In the genomic region with DNA sequence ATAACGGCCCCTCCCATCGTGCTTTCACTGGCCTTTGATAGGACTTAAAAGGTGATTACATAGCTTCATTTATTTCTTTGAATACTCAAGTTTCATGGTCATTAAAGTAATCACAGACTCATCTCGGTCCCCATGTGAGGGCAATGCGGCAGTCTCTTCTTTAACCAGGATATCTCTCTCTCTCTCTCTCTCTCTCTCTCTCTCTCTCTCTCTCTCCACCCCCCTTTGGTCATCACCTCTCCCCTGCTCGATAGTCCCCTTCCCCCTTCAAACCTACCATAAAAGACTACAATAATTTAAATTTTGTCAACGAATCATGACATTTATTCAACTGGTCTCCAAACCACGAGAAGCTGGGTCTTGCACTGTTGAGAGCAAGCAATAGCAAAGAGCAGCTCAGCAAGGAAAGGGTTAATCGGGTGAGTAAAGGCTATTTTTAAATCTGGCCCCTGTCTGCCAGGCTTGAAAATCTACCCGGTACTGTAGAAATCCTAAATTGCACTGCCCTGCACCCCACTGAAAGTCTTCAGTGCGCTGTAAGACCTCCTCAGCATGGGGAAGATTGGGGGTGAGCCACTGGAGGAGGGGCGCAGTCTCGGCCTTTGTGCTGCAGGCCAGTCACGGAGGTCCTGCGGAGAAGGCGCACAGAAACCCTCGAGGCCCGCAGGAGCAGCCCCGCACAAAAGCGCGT, we compare ENCODE assay signal across 9 mouse cellular contexts. TPM values are rescaled to one million over a fixed set of nuclear protein-coding genes. Genes with fewer than 3 reads are reported as not detected.
DNase-seq lines count a peak whose midpoint lies in the region; ATAC-seq and TF ChIP-seq lines count a peak whose summit lies in the region.
"Had no signal": no experiment of that assay in that cellular context is flagged by ENCODE, and none has a peak within 500 bp of the region (broad histone marks: within the 10 kb centered on the region; RNA-seq: fewer than 3 reads in every experiment).

No protein-coding gene starts in this region.

- H3K36me3 ChIP-seq in heart, embryonic 11.5 days (ENCODE audit: control insufficient read depth, insufficient read depth, low read length), result no peaks in the 10 kb centered on the region
- no peaks in the 10 kb centered on the region for H3K36me3 ChIP-seq in hindbrain, embryonic 13.5 days
- no peaks in the 10 kb centered on the region for H3K36me3 ChIP-seq in midbrain, postnatal 0 days (ENCODE audit: insufficient read depth, low read length)
- H3K36me3 ChIP-seq: G1E had no signal

- peak overlapping the region; percentile 79 for H3K4me2 ChIP-seq in heart, embryonic 11.5 days
- H3K4me2 ChIP-seq in hindbrain, embryonic 13.5 days, result peak overlapping the region; percentile 62
- peak overlapping the region; percentile 57 for H3K4me2 ChIP-seq in midbrain, postnatal 0 days (ENCODE audit: low read depth, low read length, poor library complexity, severe bottlenecking)

- TF ChIP-seq CTCF in midbrain, postnatal 0 days (IDR thresholded peaks at IDR 0.05), result no peak

- no peak overlapping the region for H3K27ac ChIP-seq in heart, embryonic 11.5 days (ENCODE audit: low read depth, low read length)
- peak overlapping the region; percentile 48; the same call in 1 of the 2 replicates for H3K27ac ChIP-seq in hindbrain, embryonic 13.5 days
- no peak overlapping the region for H3K27ac ChIP-seq in midbrain, postnatal 0 days (ENCODE audit: low read depth, low read length)

- H3K27me3 ChIP-seq in heart, embryonic 11.5 days (ENCODE audit: control insufficient read depth, insufficient read depth, low read length), result 0 out of 2 replicates have a peak, but pooled peaks cover 2% of the 10 kb centered on the region
- 0 out of 2 replicates have a peak, but pooled peaks cover 2% of the 10 kb centered on the region for H3K27me3 ChIP-seq in hindbrain, embryonic 13.5 days
- no peaks in the 10 kb centered on the region for H3K27me3 ChIP-seq in midbrain, postnatal 0 days (ENCODE audit: insufficient read depth, low read length)

- 10% methylated on average over 20 of the region's 20 CpGs for WGBS in heart, embryonic 11.5 days (ENCODE audit: insufficient replicate concordance)
- WGBS in hindbrain, embryonic 13.5 days, result 4% methylated on average over 20 of the region's 20 CpGs
- 6% methylated on average over 20 of the region's 20 CpGs for WGBS in midbrain, postnatal 0 days

- no peaks in the 10 kb centered on the region for H3K9me3 ChIP-seq in heart, embryonic 11.5 days (replicated peaks; ENCODE audit: control insufficient read depth, low read length)
- H3K9me3 ChIP-seq in hindbrain, embryonic 13.5 days, result no peaks in the 10 kb centered on the region
- H3K9me3 ChIP-seq in midbrain, postnatal 0 days (ENCODE audit: low read length), result no peaks in the 10 kb centered on the region

- no peak for DNase-seq in heart, adult 8-10 months (ENCODE audit: low spot score)
- DNase-seq in right cerebral cortex, postnatal 14 days, result peak; percentile 19
- no peak for DNase-seq in right cerebral cortex, adult 18-20 months
- DNase-seq in midbrain, postnatal 0 days (ENCODE audit: low spot score), result peak; percentile 43
- DNase-seq in urinary bladder, postnatal 36 days (ENCODE audit: low spot score in 2 of 2), result no peak

- H3K9ac ChIP-seq in heart, embryonic 11.5 days (ENCODE audit: low read depth, low read length), result peak overlapping the region; percentile 64
- H3K9ac ChIP-seq in hindbrain, embryonic 13.5 days, result peak overlapping the region; percentile 68
- H3K9ac ChIP-seq in midbrain, postnatal 0 days (replicated peaks; ENCODE audit: low read length, poor library complexity, severe bottlenecking), result peak overlapping the region; percentile 30

- H3K4me3 ChIP-seq in heart, embryonic 11.5 days (ENCODE audit: low read depth, low read length), result peak overlapping the region; percentile 41
- H3K4me3 ChIP-seq in hindbrain, embryonic 13.5 days, result peak overlapping the region; percentile 35
- H3K4me3 ChIP-seq in midbrain, postnatal 0 days (ENCODE audit: low read depth, low read length), result peak overlapping the region; percentile 21

- no peak for ATAC-seq in heart, embryonic 11.5 days (replicated peaks; ENCODE audit: insufficient number of reproducible peaks, low FRiP score, low TSS enrichment)
- peak; percentile 80 for ATAC-seq in hindbrain, embryonic 13.5 days (ENCODE audit: low FRiP score)
- ATAC-seq in midbrain, postnatal 0 days (ENCODE audit: low FRiP score), result peak; percentile 78
- no peak for ATAC-seq in megakaryocyte progenitor cell, adult 5-6 weeks (replicated peaks; ENCODE audit: poor library complexity)

- H3K4me1 ChIP-seq in heart, embryonic 11.5 days (ENCODE audit: control insufficient read depth, insufficient read depth, low read length), result no peaks in the 10 kb centered on the region
- H3K4me1 ChIP-seq in hindbrain, embryonic 13.5 days (replicated peaks), result peaks cover 13% of the 10 kb centered on the region
- H3K4me1 ChIP-seq in midbrain, postnatal 0 days (ENCODE audit: insufficient read depth, low read length), result no peaks in the 10 kb centered on the region

RNA-seq across cellular contexts. Expression of gene Sox2, which starts 41.6 kb away (rescaled TPM):
- polyA plus RNA-seq in heart, embryonic 11.5 days (2014; fragmentation: Nextera tagmentation; extraction: Ambion mirVana), result 0.14 and 0.31 TPM in 2 replicates
- under 1 TPM in 1 of 4 experiments, not detected in 3; 0.20 TPM for total RNA-seq in heart, adult 8-10 months (2022)
- 16.9 and 19.2 TPM in 2 replicates for polyA plus RNA-seq in hindbrain, embryonic 13.5 days (2015; fragmentation: Nextera tagmentation; extraction: Ambion mirVana)
- 77.8 and 79.1 TPM in 2 replicates for total RNA-seq in midbrain, postnatal 0 days (2014; rRNA removed)
- polyA plus RNA-seq in midbrain, postnatal 0 days (2015; fragmentation: Nextera tagmentation; extraction: Ambion mirVana), result 21.6 and 29.7 TPM in 2 replicates
- not detected in 2 replicates for total RNA-seq in megakaryocyte progenitor cell, adult 5-6 weeks (2015)
- not detected in 2 replicates for total RNA-seq in megakaryocyte progenitor cell, adult 5-6 weeks (2017)
- polyA plus RNA-seq: G1E had no signal

Comparison
In these comparisons a context has a peak if more than half of its experiments do, and no peak if none do; other contexts are left out.
1. DNase-seq: peak in right cerebral cortex, postnatal 14 days (single experiment) and midbrain, postnatal 0 days (single experiment); none in heart, adult 8-10 months (single experiment), right cerebral cortex, adult 18-20 months (single experiment) and urinary bladder, postnatal 36 days (0 of 2).
2. ATAC-seq: peak in hindbrain, embryonic 13.5 days (single experiment) and midbrain, postnatal 0 days (single experiment); none in heart, embryonic 11.5 days (single experiment) and megakaryocyte progenitor cell, adult 5-6 weeks (single experiment).
3. RNA of gene Sox2, which starts 41.6 kb away (total RNA-seq): 77.8 to 79.1 TPM in midbrain, postnatal 0 days; 0.20 TPM in heart, adult 8-10 months and not detected in megakaryocyte progenitor cell, adult 5-6 weeks; every median in the first group is over 10 times any median in the second.
4. Peak in every context shown above with its lines, with median percentiles within 50 percentile points of each other: H3K4me2 ChIP-seq, H3K4me3 ChIP-seq and H3K9ac ChIP-seq.